Mouse (Mus musculus) stomach, embryonic 16.5 days (tissue): ENCODE data around the gene Ybx3. TPM values are rescaled to one million over a fixed set of nuclear protein-coding genes. Genes with fewer than 3 reads are reported as not detected.
A peak's percentile ranks its signal among the peaks of the same experiment; 100 is the strongest.

Source experiments
- ATAC-seq: fragments of 200-750 bp; cut with Nextera tagmentation; 2 replicates; pipeline ENCODE4 v1.8.0; 2017; ENCODE audit warnings: moderate number of reproducible peaks, moderate TSS enrichment; ENCODE audit not compliant: insufficient read depth, low FRiP score
- H3K27ac ChIP-seq: fragments of 300-500 bp; sonication (generic); 2 replicates; pipeline ENCODE4 v1.5.1; 2014; ENCODE audit warnings: low read length
- H3K27me3 ChIP-seq: fragments of 300-500 bp; sonication (generic); 2 replicates; pipeline ENCODE4 v1.6.1; 2014; ENCODE audit warnings: low read length, control low read depth, mixed read lengths; ENCODE audit not compliant: control insufficient read depth, insufficient read depth
- H3K36me3 ChIP-seq: fragments of 300-500 bp; sonication (generic); 2 replicates; pipeline ENCODE4 v1.6.1; 2014; ENCODE audit warnings: low read length; ENCODE audit not compliant: control insufficient read depth, insufficient read depth
- H3K4me1 ChIP-seq: fragments of 300-500 bp; sonication (generic); 2 replicates; pipeline ENCODE4 v1.6.1; 2014; ENCODE audit warnings: low read length, control low read depth, mixed read lengths; ENCODE audit not compliant: control insufficient read depth, insufficient read depth
- H3K4me2 ChIP-seq: fragments of 300-500 bp; sonication (generic); 2 replicates; pipeline ENCODE4 v1.6.1; 2014; ENCODE audit warnings: low read depth, low read length, mixed read lengths
- H3K4me3 ChIP-seq: fragments of 300-500 bp; sonication (generic); replicated peaks from 2 replicates; pipeline ENCODE4 v1.5.1; 2014; ENCODE audit warnings: mild to moderate bottlenecking, low read length
- H3K9ac ChIP-seq: fragments of 300-500 bp; sonication (generic); 2 replicates; pipeline ENCODE4 v1.6.1; 2014; ENCODE audit warnings: low read length
- H3K9me3 ChIP-seq: fragments of 300-500 bp; sonication (generic); replicated peaks from 2 replicates; pipeline ENCODE4 v1.6.1; 2016; ENCODE audit warnings: low read length, control low read depth; ENCODE audit not compliant: control insufficient read depth
- WGBS: fragments of 180-500 bp; shearing (Covaris S2); extraction: QIAGEN DNeasy Blood & Tissue Kit; methylation state at CpG from one replicate; pipeline ENCODE4 v1.1.7; 2014; 5-methylcytosine and 5-hydroxymethylcytosine counted together
- polyA plus RNA-seq: library from polyadenylated mRNA; unstranded; fragments of >200 nt; fragmentation: Nextera tagmentation; extraction: Ambion mirVana; gene quantifications from 2 replicates; pipeline ENCODE4 v1.2.1, GENCODE M21; 2015

Gene Ybx3
- polyA plus RNA-seq, 1 experiment from 2014 or later: 39.8 TPM

- H3K4me2 ChIP-seq: no peak overlapping the region
- WGBS: 84% methylated on average over 13 of the region's 13 CpGs
- no peaks in the 10 kb centered on the region for H3K4me1 ChIP-seq
- no peaks in the 10 kb centered on the region for H3K27me3 ChIP-seq
- H3K9ac ChIP-seq: no peak overlapping the region
- ATAC-seq: no peak
- H3K36me3 ChIP-seq: peaks cover 25% of the 10 kb centered on the region
- no peaks in the 10 kb centered on the region for H3K9me3 ChIP-seq
- no peak overlapping the region for H3K4me3 ChIP-seq
- H3K27ac ChIP-seq: no peak overlapping the region
Measured at GRCm38 (mm10) chr6:131374594-131375340, 13.5 kb downstream of the Ybx3 start.

- Histone ChIP-seq H3K9ac (no peak overlapping the region), H3K4me3 (no peak overlapping the region), H3K27me3 (no peaks in the 10 kb centered on the region), H3K27ac (no peak overlapping the region), H3K36me3 (peaks cover 17% of the 10 kb centered on the region), H3K4me1 (no peaks in the 10 kb centered on the region), H3K4me2 (no peak overlapping the region), H3K9me3 (no peaks in the 10 kb centered on the region)
- no peak for ATAC-seq
- WGBS: 93% methylated on average over 5 of the region's 5 CpGs
Measured at GRCm38 (mm10) chr6:131373160-131373559, 15.1 kb downstream of the Ybx3 start.

- Histone ChIP-seq H3K27ac (no peak overlapping the region), H3K9ac (no peak overlapping the region), H3K36me3 (peaks cover 14% of the 10 kb centered on the region), H3K4me2 (no peak overlapping the region), H3K4me3 (no peak overlapping the region), H3K27me3 (no peaks in the 10 kb centered on the region), H3K4me1 (no peaks in the 10 kb centered on the region), H3K9me3 (no peaks in the 10 kb centered on the region)
- ATAC-seq: no peak
- 97% methylated on average over 5 of the region's 5 CpGs for WGBS
Measured at GRCm38 (mm10) chr6:131370767-131371166, 17.5 kb downstream of the Ybx3 start.

GRCm38 (mm10) chr6:131369866-131370616 is 18.2 kb downstream of the Ybx3 start:
- WGBS: 84% methylated on average over 8 of the region's 8 CpGs

GRCm38 (mm10) chr6:131367101-131367500 is 21.2 kb downstream of the Ybx3 start:
- ATAC-seq: no peak
- no peak overlapping the region for H3K27ac ChIP-seq
- H3K9me3 ChIP-seq: no peaks in the 10 kb centered on the region
- H3K4me2 ChIP-seq: no peak overlapping the region
- no peak overlapping the region for H3K9ac ChIP-seq
- H3K4me3 ChIP-seq: no peak overlapping the region
- peaks cover 20% of the 10 kb centered on the region for H3K36me3 ChIP-seq
- H3K4me1 ChIP-seq: no peaks in the 10 kb centered on the region
- no peaks in the 10 kb centered on the region for H3K27me3 ChIP-seq
- WGBS: 30% methylated on average over 4 of the region's 4 CpGs

More at GRCm38 (mm10) chr6:131369866-131370616, 18.2 kb downstream of the Ybx3 start:
- Histone ChIP-seq H3K9me3 (no peaks in the 10 kb centered on the region), H3K4me2 (no peak overlapping the region), H3K4me3 (no peak overlapping the region), H3K27ac (no peak overlapping the region), H3K27me3 (no peaks in the 10 kb centered on the region), H3K36me3 (peaks cover 10% of the 10 kb centered on the region), H3K9ac (no peak overlapping the region), H3K4me1 (no peaks in the 10 kb centered on the region)
- ATAC-seq: no peak

- Histone ChIP-seq H3K36me3 (peaks cover 20% of the 10 kb centered on the region), H3K4me2 (no peak overlapping the region), H3K9me3 (no peaks in the 10 kb centered on the region), H3K4me3 (no peak overlapping the region), H3K27ac (no peak overlapping the region), H3K27me3 (no peaks in the 10 kb centered on the region), H3K9ac (no peak overlapping the region), H3K4me1 (no peaks in the 10 kb centered on the region)
- 94% methylated on average over 2 of the region's 2 CpGs for WGBS
- ATAC-seq: no peak
Measured at GRCm38 (mm10) chr6:131364353-131364752, 23.9 kb downstream of the Ybx3 start.

- 73% methylated on average over 7 of the region's 7 CpGs for WGBS
- Histone ChIP-seq H3K36me3 (peaks cover 19% of the 10 kb centered on the region), H3K9me3 (no peaks in the 10 kb centered on the region), H3K4me1 (no peaks in the 10 kb centered on the region), H3K27ac (no peak overlapping the region), H3K27me3 (no peaks in the 10 kb centered on the region), H3K9ac (no peak overlapping the region), H3K4me3 (no peak overlapping the region), H3K4me2 (no peak overlapping the region)
- ATAC-seq: no peak
Measured at GRCm38 (mm10) chr6:131362987-131363765, 25.1 kb downstream of the Ybx3 start.

- 64% methylated on average over 5 of the region's 5 CpGs for WGBS
- Histone ChIP-seq H3K9me3 (no peaks in the 10 kb centered on the region), H3K9ac (no peak overlapping the region)
Measured at GRCm38 (mm10) chr6:131360693-131361092, 27.6 kb downstream of the Ybx3 start.

More at GRCm38 (mm10) chr6:131360693-131361092, 27.6 kb downstream of the Ybx3 start:
- Histone ChIP-seq H3K4me2 (no peak overlapping the region), H3K27ac (no peak overlapping the region), H3K4me3 (no peak overlapping the region), H3K36me3 (peaks cover 14% of the 10 kb centered on the region; the same call in 1 of the 2 replicates), H3K4me1 (no peaks in the 10 kb centered on the region), H3K27me3 (no peaks in the 10 kb centered on the region)
- ATAC-seq: peak; percentile 50; the same call in 1 of the 2 replicates
